Mouse (Mus musculus) kidney, adult 9 months (tissue): ENCODE data around the gene Ccdc186.
"Not testable (repeated sequence)": the region's sequence is repeated elsewhere in the genome, so short reads cannot be mapped to it uniquely, and the experiment has no call there.

ENCODE experiments used
- DNase-seq: peaks from one replicate; pipeline ENCODE4 v3.0.0; 2022

The Ccdc186 gene

GRCm38 (mm10) chr19:56800930-56801655, 20.9 kb downstream of the Ccdc186 start:
- DNase-seq, result no peak

- DNase-seq, result no peak
Observed at GRCm38 (mm10) chr19:56800226-56800625, 21.8 kb downstream of the Ccdc186 start.

GRCm38 (mm10) chr19:56797376-56797775, 24.6 kb downstream of the Ccdc186 start:
- DNase-seq, result no peak

- no peak for DNase-seq
Observed at GRCm38 (mm10) chr19:56788952-56789351, 33.0 kb downstream of the Ccdc186 start.

- no peak for DNase-seq
Observed at GRCm38 (mm10) chr19:56787911-56788310, 34.1 kb downstream of the Ccdc186 start.

GRCm38 (mm10) chr19:56778532-56778931, 43.5 kb downstream of the Ccdc186 start:
- not testable (repeated sequence) for DNase-seq

GRCm38 (mm10) chr19:56776719-56777382, 45.1 kb downstream of the Ccdc186 start:
- DNase-seq, result peak; percentile 66

GRCm38 (mm10) chr19:56775893-56776718, 45.9 kb downstream of the Ccdc186 start:
- DNase-seq, result no peak

- no peak for DNase-seq
Observed at GRCm38 (mm10) chr19:56774971-56775892, 46.8 kb downstream of the Ccdc186 start.

GRCm38 (mm10) chr19:56774408-56774962, 47.5 kb downstream of the Ccdc186 start:
- peak; percentile 24 for DNase-seq

GRCm38 (mm10) chr19:56773393-56773971, 48.5 kb downstream of the Ccdc186 start:
- no peak for DNase-seq

GRCm38 (mm10) chr19:56772158-56772557, 49.8 kb downstream of the Ccdc186 start:
- no peak for DNase-seq

- no peak for DNase-seq
Observed at GRCm38 (mm10) chr19:56769024-56769423, 53.0 kb downstream of the Ccdc186 start.

- DNase-seq, result no peak
Observed at GRCm38 (mm10) chr19:56762686-56763085, 59.3 kb downstream of the Ccdc186 start.

GRCm38 (mm10) chr19:56761727-56762126, 60.3 kb downstream of the Ccdc186 start:
- DNase-seq, result no peak

GRCm38 (mm10) chr19:56761096-56761495, 60.9 kb downstream of the Ccdc186 start:
- no peak for DNase-seq

GRCm38 (mm10) chr19:56760306-56760940, 61.6 kb downstream of the Ccdc186 start:
- DNase-seq, result no peak

GRCm38 (mm10) chr19:56759740-56760139, 62.2 kb downstream of the Ccdc186 start:
- no peak for DNase-seq

GRCm38 (mm10) chr19:56758311-56758710, 63.7 kb downstream of the Ccdc186 start:
- no peak for DNase-seq

GRCm38 (mm10) chr19:56756412-56756811, 65.6 kb downstream of the Ccdc186 start:
- no peak for DNase-seq

- DNase-seq, result not testable (repeated sequence)
Observed at GRCm38 (mm10) chr19:56754456-56754855, 67.5 kb downstream of the Ccdc186 start.
